Mouse (Mus musculus) midbrain, embryonic 16.5 days (tissue): ENCODE measurements around the gene Pigo. TPM values are rescaled to one million over a fixed set of nuclear protein-coding genes. Genes with fewer than 3 reads are reported as not detected.

Experiments
- ATAC-seq: fragments of 200-750 bp; cut with Nextera tagmentation; 2 replicates; pipeline ENCODE4 v1.8.0; 2017; ENCODE audit warnings: moderate TSS enrichment
- H3K27ac ChIP-seq: fragments of 300-500 bp; sonication (generic); 2 replicates; pipeline ENCODE4 v1.5.1; 2014; ENCODE audit warnings: mild to moderate bottlenecking, low read length, mixed read lengths
- H3K27me3 ChIP-seq: fragments of 300-500 bp; sonication (generic); 2 replicates; pipeline ENCODE4 v1.6.1; 2014; ENCODE audit warnings: low read depth, low read length, mixed read lengths; ENCODE audit not compliant: control insufficient read depth, insufficient read depth
- H3K36me3 ChIP-seq: fragments of 300-500 bp; sonication (generic); 2 replicates; pipeline ENCODE4 v1.6.1; 2014; ENCODE audit warnings: mild to moderate bottlenecking, low read length, moderate library complexity, mixed read lengths; ENCODE audit not compliant: control insufficient read depth, insufficient read depth
- H3K4me1 ChIP-seq: fragments of 300-500 bp; sonication (generic); 2 replicates; pipeline ENCODE4 v1.6.1; 2014; ENCODE audit warnings: mild to moderate bottlenecking, low read length, mixed read lengths; ENCODE audit not compliant: control insufficient read depth, insufficient read depth
- H3K4me2 ChIP-seq: fragments of 300-500 bp; sonication (generic); 2 replicates; pipeline ENCODE4 v1.6.1; 2014; ENCODE audit warnings: mild to moderate bottlenecking, low read length, mixed read lengths
- H3K4me3 ChIP-seq: fragments of 300-500 bp; sonication (generic); 2 replicates; pipeline ENCODE4 v1.5.1; 2014; ENCODE audit warnings: low read depth, mild to moderate bottlenecking, low read length, moderate library complexity, mixed read lengths
- H3K9ac ChIP-seq: fragments of 300-500 bp; sonication (generic); 2 replicates; pipeline ENCODE4 v1.6.1; 2014; ENCODE audit warnings: low read depth, low read length, mixed read lengths
- H3K9me3 ChIP-seq: fragments of 300-500 bp; sonication (generic); replicated peaks from 2 replicates; pipeline ENCODE4 v1.6.1; 2014; ENCODE audit warnings: mild to moderate bottlenecking, low read length, mixed read lengths; ENCODE audit not compliant: control insufficient read depth, poor library complexity, severe bottlenecking
- WGBS: fragments of 180-500 bp; shearing (Covaris S2); extraction: QIAGEN DNeasy Blood & Tissue Kit; methylation state at CpG from one replicate; pipeline ENCODE4 v1.1.7; 2014; 5-methylcytosine and 5-hydroxymethylcytosine counted together
- polyA plus RNA-seq: library from polyadenylated mRNA; unstranded; fragments of >200 nt; fragmentation: Nextera tagmentation; extraction: Ambion mirVana; gene quantifications from 2 replicates; pipeline ENCODE4 v1.2.1, GENCODE M21; 2015

The Pigo gene
- 29.0 and 32.0 TPM in 2 replicates for polyA plus RNA-seq

DNA sequence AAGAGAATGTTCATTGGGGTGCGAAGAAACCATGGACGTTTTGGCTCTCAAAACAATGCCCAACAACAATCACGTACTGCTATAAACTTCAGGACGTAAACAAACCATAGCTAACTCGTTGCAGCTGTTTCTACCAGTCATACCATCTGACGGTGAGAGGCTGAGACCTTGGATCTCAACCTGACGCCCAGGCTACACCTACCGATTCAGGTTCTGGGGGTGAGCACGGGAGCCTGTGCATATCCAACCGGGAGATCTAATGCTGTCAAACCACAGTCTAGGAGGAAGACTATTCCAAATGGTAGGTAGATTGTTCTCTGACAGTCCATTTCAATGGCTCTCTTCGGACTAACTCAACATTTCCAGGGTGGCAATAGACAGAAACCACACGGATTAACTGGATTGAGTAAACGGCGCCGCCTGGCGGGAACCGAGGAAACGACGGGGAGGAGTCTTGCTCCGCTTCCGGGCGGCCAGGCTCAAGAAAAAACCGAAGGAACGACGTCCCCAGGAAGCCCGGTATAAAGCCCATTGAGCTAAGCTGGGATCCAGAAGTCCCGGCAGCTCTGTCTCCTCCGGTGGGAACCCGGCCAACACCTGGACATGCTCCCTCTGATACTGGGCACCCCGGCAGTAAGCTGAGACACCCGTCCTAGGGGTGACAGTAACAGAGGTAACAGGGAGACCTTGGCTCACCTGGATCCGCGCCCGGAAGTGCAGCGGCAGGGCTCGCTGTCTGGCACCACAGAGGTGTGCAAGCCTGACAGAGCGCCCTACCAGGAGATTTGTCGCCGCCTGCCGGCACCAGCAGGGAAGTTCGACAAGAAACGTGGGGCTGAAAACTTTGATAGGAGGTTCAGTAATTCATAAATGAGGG lies at the start of gene Pigo:
Gene Pigo (minus strand): TSS at position 736 of the 877 bp plus-strand sequence.
- ATAC-seq, result peak; percentile 96
- Histone ChIP-seq H3K27ac (peak within 1 kb of the TSS; percentile 93), H3K4me2 (peak within 1 kb of the TSS; percentile 62), H3K36me3 (peaks cover 34% of the 10 kb centered on the region), H3K4me1 (peaks cover 19% of the 10 kb centered on the region), H3K4me3 (peak within 1 kb of the TSS; percentile 60), H3K27me3 (no peaks in the 10 kb centered on the region), H3K9me3 (no peaks in the 10 kb centered on the region), H3K9ac (peak within 1 kb of the TSS; percentile 67)
- WGBS, result 9% methylated on average over 42 of the region's 42 CpGs

DNA sequence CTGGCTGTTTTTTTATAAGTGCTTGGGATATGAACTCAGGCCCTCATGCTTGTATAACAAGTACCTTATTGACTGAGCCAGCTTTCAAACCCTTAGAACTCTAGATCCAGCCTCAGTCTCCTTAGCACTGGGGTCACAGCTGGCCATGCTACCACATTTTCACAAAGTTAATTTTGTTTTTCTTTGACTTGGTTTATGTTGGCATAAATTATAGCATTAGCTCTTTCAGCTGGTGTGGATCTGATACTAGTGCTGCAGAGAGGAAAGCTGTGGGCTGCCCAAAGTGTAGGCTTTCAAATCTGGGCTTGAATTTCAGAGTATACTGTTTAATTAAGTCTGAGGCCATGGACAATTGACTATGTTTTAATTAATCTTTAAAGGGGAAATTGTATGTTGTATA lies 49.3 kb upstream of the Pigo start:
- ATAC-seq, result no peak
- Histone ChIP-seq H3K27ac (no peak overlapping the region), H3K9me3 (no peaks in the 10 kb centered on the region), H3K4me1 (no peaks in the 10 kb centered on the region), H3K4me3 (no peak overlapping the region), H3K36me3 (no peaks in the 10 kb centered on the region), H3K4me2 (no peak overlapping the region), H3K9ac (no peak overlapping the region), H3K27me3 (no peaks in the 10 kb centered on the region)

DNA sequence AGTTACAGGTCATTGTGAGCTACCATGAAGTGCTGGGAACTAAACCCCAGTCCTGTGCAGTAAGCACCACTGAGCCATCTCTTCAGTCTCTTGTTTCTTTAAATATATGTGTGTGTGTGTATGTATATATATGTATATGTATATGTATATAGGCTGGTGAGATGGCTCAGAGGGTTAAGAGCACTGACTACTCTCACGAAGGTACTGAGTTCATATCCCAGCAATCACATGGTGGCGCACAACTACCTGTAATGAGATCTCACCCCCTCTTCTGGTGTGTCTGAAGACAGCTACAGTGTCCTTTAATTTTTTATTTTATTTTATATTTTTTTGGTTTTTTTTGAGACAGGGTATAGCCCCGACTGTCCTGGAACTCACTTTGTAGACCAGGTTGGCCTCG lies 39.9 kb upstream of the Pigo start:
- no peak overlapping the region for H3K4me3 ChIP-seq
- no peaks in the 10 kb centered on the region for H3K36me3 ChIP-seq
- no peak overlapping the region for H3K4me2 ChIP-seq
- H3K9me3 ChIP-seq, result no peaks in the 10 kb centered on the region
- WGBS, result 96% methylated on average over 4 of the region's 4 CpGs
- no peak for ATAC-seq
- H3K27me3 ChIP-seq, result no peaks in the 10 kb centered on the region
- H3K4me1 ChIP-seq, result peaks cover 4% of the 10 kb centered on the region; the same call in 1 of the 2 replicates
- no peak overlapping the region for H3K9ac ChIP-seq
- H3K27ac ChIP-seq, result no peak overlapping the region

DNA sequence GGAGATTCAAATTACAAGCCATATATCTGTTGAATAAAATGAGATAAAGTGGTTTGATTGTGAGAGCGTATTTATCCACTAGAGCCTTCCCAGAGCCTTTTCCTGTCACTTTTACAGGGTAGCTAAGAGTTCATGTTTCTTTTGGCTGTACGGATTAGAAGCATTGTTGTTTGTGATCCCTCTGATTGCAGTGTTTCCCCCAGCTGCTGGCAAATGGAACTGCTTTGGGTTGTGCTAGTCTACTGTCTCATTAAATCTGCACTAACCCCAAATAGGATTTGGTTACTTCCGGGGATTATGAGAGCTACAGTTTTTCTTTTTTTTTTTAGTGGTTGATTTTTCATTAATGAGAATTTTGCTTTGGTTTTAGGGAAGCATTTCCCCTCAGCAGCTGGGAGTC lies 34.7 kb upstream of the Pigo start:
- 32% methylated on average over 3 of the region's 3 CpGs for WGBS
- H3K4me1 ChIP-seq, result peaks cover 13% of the 10 kb centered on the region
- no peak for ATAC-seq

DNA sequence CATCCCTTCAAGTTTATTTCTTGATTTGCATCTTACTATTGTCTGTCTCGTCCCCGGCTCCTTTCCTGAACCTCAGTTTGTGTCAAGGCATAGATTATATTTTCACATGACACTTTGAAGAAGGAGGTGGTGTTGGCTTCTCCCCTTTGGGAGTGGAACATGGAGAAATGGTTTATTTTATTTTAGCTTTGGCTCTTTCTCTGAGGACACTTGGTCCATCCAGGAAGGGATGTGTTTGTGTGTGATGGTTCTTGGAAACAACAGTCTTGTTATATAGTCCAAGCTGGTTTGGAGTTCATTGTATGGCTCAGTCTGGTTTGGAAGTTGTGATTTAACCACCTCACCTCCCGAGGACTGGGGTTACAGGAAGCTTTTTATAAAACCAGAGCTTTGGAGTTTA lies 34.1 kb upstream of the Pigo start:
- H3K4me1 ChIP-seq, result peaks cover 13% of the 10 kb centered on the region
- WGBS, result 25% methylated on average over 3 of the region's 3 CpGs
- H3K36me3 ChIP-seq, result no peaks in the 10 kb centered on the region
- peak overlapping the region; percentile 73 for H3K4me2 ChIP-seq
- no peaks in the 10 kb centered on the region for H3K27me3 ChIP-seq
- ATAC-seq, result no peak
- no peaks in the 10 kb centered on the region for H3K9me3 ChIP-seq
- peak overlapping the region; percentile 84 for H3K9ac ChIP-seq
- peak overlapping the region; percentile 88 for H3K4me3 ChIP-seq
- H3K27ac ChIP-seq, result no peak overlapping the region

More for the DNA sequence above, 34.7 kb upstream of the Pigo start:
- H3K36me3 ChIP-seq, result no peaks in the 10 kb centered on the region
- peak overlapping the region; percentile 73 for H3K4me2 ChIP-seq
- H3K27ac ChIP-seq, result no peak overlapping the region
- no peak overlapping the region for H3K9ac ChIP-seq
- H3K27me3 ChIP-seq, result no peaks in the 10 kb centered on the region
- H3K9me3 ChIP-seq, result no peaks in the 10 kb centered on the region
- no peak overlapping the region; the same call in 1 of the 2 replicates for H3K4me3 ChIP-seq

DNA sequence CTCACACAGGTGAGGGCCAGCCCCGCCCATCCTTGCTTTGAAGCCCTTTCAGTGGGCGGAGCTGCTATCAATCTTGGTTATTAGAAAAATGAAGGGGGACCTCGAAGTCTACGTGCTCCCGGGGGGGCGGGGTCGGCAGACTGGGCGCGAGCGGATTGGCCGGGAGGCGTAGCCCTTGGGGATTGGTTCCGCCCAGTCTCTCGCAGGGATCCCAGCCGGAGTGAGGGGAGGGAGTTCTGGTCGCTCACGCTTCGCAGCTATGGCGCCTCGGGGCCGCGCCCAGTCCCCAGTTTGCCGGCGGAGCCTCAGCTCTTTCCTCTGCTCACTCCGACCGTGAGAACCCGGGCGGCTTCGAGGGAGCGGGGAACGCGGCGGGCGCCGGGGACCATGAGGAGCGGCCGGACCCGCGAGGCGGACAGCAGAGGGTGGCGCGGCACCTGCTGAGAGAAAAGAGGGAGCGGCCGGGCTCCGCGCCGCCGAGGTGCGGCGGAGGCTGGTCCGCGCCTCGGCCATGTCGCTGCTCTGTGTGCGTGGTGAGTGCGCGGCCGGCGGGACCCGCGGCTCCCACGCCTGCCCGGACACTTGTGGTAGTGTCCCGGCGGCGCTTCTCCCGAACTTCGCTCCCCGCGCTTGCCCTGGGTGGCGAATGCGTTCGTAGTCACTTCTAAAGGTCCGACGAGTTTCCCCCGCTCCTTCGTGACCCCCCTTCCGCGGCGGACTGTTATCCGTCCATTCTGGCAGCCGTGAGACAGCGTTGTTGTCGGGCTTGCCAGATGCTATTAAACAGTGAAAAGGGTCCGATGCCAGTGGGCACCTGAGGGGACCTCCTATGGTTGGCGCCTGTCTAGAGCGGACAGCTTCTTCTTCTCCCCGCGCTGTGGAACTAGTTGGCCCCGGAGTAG lies 33.4 kb upstream of the Pigo start, which contains the start of gene Unc13b:
Gene Unc13b (plus strand): TSS at position 201 of the 902 bp plus-strand sequence.
- Histone ChIP-seq H3K4me1 (peaks cover 13% of the 10 kb centered on the region), H3K9me3 (no peaks in the 10 kb centered on the region), H3K4me3 (peak within 1 kb of the TSS; percentile 88), H3K9ac (peak within 1 kb of the TSS; percentile 84), H3K27me3 (no peaks in the 10 kb centered on the region), H3K4me2 (peak within 1 kb of the TSS; percentile 73), H3K27ac (peak within 1 kb of the TSS; percentile 87), H3K36me3 (no peaks in the 10 kb centered on the region)
- ATAC-seq, result peak; percentile 98
- under 1% methylated on average over 82 of the region's 90 CpGs for WGBS

DNA sequence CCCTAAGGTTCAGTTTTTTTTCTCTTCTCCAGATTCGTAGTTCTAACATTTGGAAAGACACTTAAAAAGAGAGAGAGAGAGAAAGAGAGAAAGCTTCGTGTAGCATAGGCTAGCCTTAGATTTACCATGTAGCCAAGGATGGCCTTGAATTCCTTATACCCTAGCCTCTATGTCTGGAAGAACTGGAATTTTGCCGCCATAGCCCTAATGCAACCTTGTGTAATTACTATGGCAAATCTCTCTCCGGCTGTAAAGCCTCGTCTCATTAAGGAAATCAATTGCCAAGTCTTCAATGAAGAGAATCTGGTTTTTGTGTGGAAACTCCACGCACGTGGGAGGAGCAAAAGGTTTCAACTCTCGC lies 32.8 kb upstream of the Pigo start:
- H3K4me3 ChIP-seq, result peak overlapping the region; percentile 88
- H3K4me1 ChIP-seq, result peaks cover 13% of the 10 kb centered on the region
- H3K27ac ChIP-seq, result peak overlapping the region; percentile 87
- peak; percentile 61 for ATAC-seq
- no peaks in the 10 kb centered on the region for H3K9me3 ChIP-seq
- H3K4me2 ChIP-seq, result peak overlapping the region; percentile 73
- H3K27me3 ChIP-seq, result no peaks in the 10 kb centered on the region
- H3K36me3 ChIP-seq, result no peaks in the 10 kb centered on the region
- WGBS, result 19% methylated on average over 8 of the region's 8 CpGs
- H3K9ac ChIP-seq, result peak overlapping the region; percentile 84

DNA sequence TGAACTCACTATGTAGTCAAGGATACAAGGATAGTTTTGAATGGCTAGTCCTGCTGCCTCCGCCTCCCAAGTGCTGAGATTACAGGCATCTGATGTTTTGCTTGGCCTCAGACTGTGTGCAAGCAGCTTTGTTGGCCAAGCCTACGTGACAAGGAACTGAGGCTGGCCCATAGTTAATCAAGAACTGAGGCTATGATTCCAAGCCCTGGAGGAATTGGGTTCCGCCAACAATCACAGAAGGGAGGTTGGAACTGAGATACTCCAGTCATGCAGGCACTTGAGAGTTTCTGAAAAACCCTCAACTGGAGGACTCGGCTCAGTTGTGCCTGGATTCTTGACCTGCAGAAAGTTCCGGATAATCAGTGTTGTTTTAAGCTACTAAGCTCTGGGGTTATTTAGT lies 32.0 kb upstream of the Pigo start:
- no peak overlapping the region for H3K4me3 ChIP-seq
- no peak overlapping the region for H3K4me2 ChIP-seq
- H3K27me3 ChIP-seq, result no peaks in the 10 kb centered on the region
- H3K27ac ChIP-seq, result no peak overlapping the region
- no peaks in the 10 kb centered on the region for H3K36me3 ChIP-seq
- no peak overlapping the region for H3K9ac ChIP-seq
- no peaks in the 10 kb centered on the region for H3K9me3 ChIP-seq
- ATAC-seq, result no peak
- whole genome bisulfite sequencing, result 91% methylated on average over 5 of the region's 5 CpGs
- peaks cover 13% of the 10 kb centered on the region for H3K4me1 ChIP-seq
